Mouse (Mus musculus): ENCODE measurements around the gene Nrn1. TPM values are rescaled to one million over a fixed set of nuclear protein-coding genes. Genes with fewer than 3 reads are reported as not detected.
A peak's percentile ranks its signal among the peaks of the same experiment; 100 is the strongest.

Nrn1 gene
- total and polyA plus RNA-seq, 2 experiments, result 213 to 292 TPM

GRCm38 (mm10) chr13:36722309-36722708 lies 12.6 kb downstream of the Nrn1 start:
- H3K27me3 ChIP-seq (ENCODE audit: control insufficient read depth, insufficient read depth, low read length), result no peaks in the 10 kb centered on the region; the same call in 1 of the 2 replicates
- H3K27ac ChIP-seq (replicated peaks; ENCODE audit: insufficient read depth, low read depth, low read length), result peak overlapping the region; percentile 8; the same call in 1 of the 2 replicates
- peak; percentile 60 for DNase-seq (ENCODE audit: extremely low read depth, low read depth, low spot score)
- TF ChIP-seq POLR2A (IDR thresholded peaks at IDR 0.05; ENCODE audit: extremely low read depth, insufficient read depth, low read length), result no peak
- TF ChIP-seq CTCF (IDR thresholded peaks at IDR 0.05; ENCODE audit: low read depth, low read length), result no peak
- no peak overlapping the region for H3K4me3 ChIP-seq (ENCODE audit: insufficient read depth, low read depth, low read length)
- no peaks in the 10 kb centered on the region; the same call in 1 of the 2 replicates for H3K36me3 ChIP-seq (ENCODE audit: control insufficient read depth, insufficient read depth, low read length)
- H3K9ac ChIP-seq (ENCODE audit: low read depth, low read length), result peak overlapping the region; percentile 43; the same call in 1 of the 2 replicates
- H3K4me1 ChIP-seq (ENCODE audit: control insufficient read depth, insufficient read depth, low read length), result peaks cover 10% of the 10 kb centered on the region
- H3K79me2 ChIP-seq (ENCODE audit: control insufficient read depth, insufficient read depth, low read length), result no peaks in the 10 kb centered on the region

DNA sequence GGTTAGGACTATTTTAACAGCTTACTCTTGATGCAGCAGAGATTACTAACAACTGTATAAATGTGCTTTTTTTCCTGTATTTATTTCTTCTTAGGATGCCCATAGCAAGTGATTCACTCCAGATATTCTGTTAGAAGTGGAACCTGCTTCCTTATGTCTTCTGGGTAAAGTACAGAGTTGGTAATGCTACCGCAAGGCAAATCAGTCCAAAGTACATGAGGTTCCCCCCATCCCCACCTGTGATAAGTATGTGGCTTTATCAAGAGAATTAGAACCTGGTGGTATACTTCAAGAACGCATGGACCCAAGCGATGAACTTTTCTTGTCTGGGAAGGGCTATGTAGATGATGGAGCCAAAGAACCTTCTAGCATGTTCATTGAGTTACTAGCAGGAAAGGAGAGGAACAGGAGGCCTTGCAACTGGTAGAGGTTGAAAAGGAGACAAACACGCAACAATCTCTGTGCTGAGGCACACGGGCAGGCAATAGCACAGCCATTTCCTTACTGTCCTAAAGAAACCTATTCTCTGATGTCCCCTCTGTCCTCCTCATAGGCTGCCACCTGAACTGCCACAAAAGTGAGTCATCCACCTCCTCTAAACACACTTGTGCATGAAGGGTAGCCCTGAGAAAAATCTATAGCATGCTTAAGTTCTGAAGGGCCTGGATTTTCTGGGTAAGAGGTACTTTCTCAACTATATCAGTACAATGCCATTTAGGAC lies 14.5 kb downstream of the Nrn1 start:
- no peak overlapping the region for H3K4me3 ChIP-seq (ENCODE audit: insufficient read depth, low read depth, low read length)
- WGBS, result 96% methylated on average over 5 of the region's 5 CpGs
- no peaks in the 10 kb centered on the region for H3K36me3 ChIP-seq (ENCODE audit: control insufficient read depth, insufficient read depth, low read length)
- H3K4me1 ChIP-seq (ENCODE audit: control insufficient read depth, insufficient read depth, low read length), result peaks cover 10% of the 10 kb centered on the region
- H3K9ac ChIP-seq (ENCODE audit: low read depth, low read length), result no peak overlapping the region
- TF ChIP-seq POLR2A (IDR thresholded peaks at IDR 0.05; ENCODE audit: extremely low read depth, insufficient read depth, low read length) (no peak), CTCF (IDR thresholded peaks at IDR 0.05; ENCODE audit: low read depth, low read length) (no peak)
- H3K27me3 ChIP-seq (ENCODE audit: control insufficient read depth, insufficient read depth, low read length), result no peaks in the 10 kb centered on the region; the same call in 1 of the 2 replicates
- no peaks in the 10 kb centered on the region for H3K79me2 ChIP-seq (ENCODE audit: control insufficient read depth, insufficient read depth, low read length)
- H3K27ac ChIP-seq (replicated peaks; ENCODE audit: insufficient read depth, low read depth, low read length), result no peak overlapping the region
- no peak for DNase-seq (ENCODE audit: extremely low read depth, low read depth, low spot score)

DNA sequence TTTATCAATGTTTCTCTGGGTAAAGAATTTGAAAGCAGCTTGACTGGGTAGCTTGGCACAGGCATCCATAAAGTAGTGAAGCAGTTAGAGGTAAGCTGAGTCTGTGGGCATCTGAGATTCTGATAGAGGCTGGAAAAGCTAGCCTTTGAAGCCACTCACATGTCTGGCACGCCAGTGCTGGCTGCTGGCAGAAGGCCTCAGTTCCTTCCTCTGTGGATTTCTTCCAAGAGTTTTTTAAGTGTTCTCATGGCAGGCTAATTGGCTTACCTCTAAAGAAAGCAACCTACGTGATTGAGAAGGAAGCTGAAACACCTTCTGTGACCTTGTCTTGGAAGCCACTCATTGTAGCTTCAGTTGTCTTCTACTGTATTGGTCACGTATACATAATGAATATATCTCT lies 17.6 kb downstream of the Nrn1 start:
- 49% methylated on average over 3 of the region's 3 CpGs for WGBS
- no peaks in the 10 kb centered on the region for H3K79me2 ChIP-seq (ENCODE audit: control insufficient read depth, insufficient read depth, low read length)
- no peak overlapping the region for H3K27ac ChIP-seq (replicated peaks; ENCODE audit: insufficient read depth, low read depth, low read length)
- peaks cover 12% of the 10 kb centered on the region; the same call in 1 of the 2 replicates for H3K4me1 ChIP-seq (ENCODE audit: control insufficient read depth, insufficient read depth, low read length)
- no peaks in the 10 kb centered on the region for H3K36me3 ChIP-seq (ENCODE audit: control insufficient read depth, insufficient read depth, low read length)
- no peak overlapping the region for H3K9ac ChIP-seq (ENCODE audit: low read depth, low read length)
- DNase-seq (ENCODE audit: extremely low read depth, low read depth, low spot score), result peak; percentile 48
- TF ChIP-seq CTCF (IDR thresholded peaks at IDR 0.05; ENCODE audit: low read depth, low read length) (no peak), POLR2A (IDR thresholded peaks at IDR 0.05; ENCODE audit: extremely low read depth, insufficient read depth, low read length) (no peak)
- no peak overlapping the region for H3K4me3 ChIP-seq (ENCODE audit: insufficient read depth, low read depth, low read length)
- H3K27me3 ChIP-seq (ENCODE audit: control insufficient read depth, insufficient read depth, low read length), result no peaks in the 10 kb centered on the region

GRCm38 (mm10) chr13:36716708-36717107 lies 18.2 kb downstream of the Nrn1 start:
- H3K79me2 ChIP-seq (ENCODE audit: control insufficient read depth, insufficient read depth, low read length), result no peaks in the 10 kb centered on the region
- peaks cover 14% of the 10 kb centered on the region; the same call in 1 of the 2 replicates for H3K4me1 ChIP-seq (ENCODE audit: control insufficient read depth, insufficient read depth, low read length)
- 73% methylated on average over 2 of the region's 2 CpGs for WGBS
- H3K27me3 ChIP-seq (ENCODE audit: control insufficient read depth, insufficient read depth, low read length), result no peaks in the 10 kb centered on the region
- TF ChIP-seq POLR2A (IDR thresholded peaks at IDR 0.05; ENCODE audit: extremely low read depth, insufficient read depth, low read length) (no peak), CTCF (IDR thresholded peaks at IDR 0.05; ENCODE audit: low read depth, low read length) (no peak)
- H3K4me3 ChIP-seq (ENCODE audit: insufficient read depth, low read depth, low read length), result no peak overlapping the region
- no peak for DNase-seq (ENCODE audit: extremely low read depth, low read depth, low spot score)
- H3K9ac ChIP-seq (ENCODE audit: low read depth, low read length), result no peak overlapping the region
- no peak overlapping the region for H3K27ac ChIP-seq (replicated peaks; ENCODE audit: insufficient read depth, low read depth, low read length)
- H3K36me3 ChIP-seq (ENCODE audit: control insufficient read depth, insufficient read depth, low read length), result no peaks in the 10 kb centered on the region

GRCm38 (mm10) chr13:36714101-36714500 lies 20.8 kb downstream of the Nrn1 start:
- TF ChIP-seq CTCF (IDR thresholded peaks at IDR 0.05; ENCODE audit: low read depth, low read length), result no peak
- no peak for TF ChIP-seq POLR2A (IDR thresholded peaks at IDR 0.05; ENCODE audit: extremely low read depth, insufficient read depth, low read length)
- Histone ChIP-seq H3K4me1 (ENCODE audit: control insufficient read depth, insufficient read depth, low read length) (peaks cover 14% of the 10 kb centered on the region; the same call in 1 of the 2 replicates), H3K27me3 (ENCODE audit: control insufficient read depth, insufficient read depth, low read length) (no peaks in the 10 kb centered on the region), H3K9ac (ENCODE audit: low read depth, low read length) (no peak overlapping the region), H3K36me3 (ENCODE audit: control insufficient read depth, insufficient read depth, low read length) (no peaks in the 10 kb centered on the region), H3K79me2 (ENCODE audit: control insufficient read depth, insufficient read depth, low read length) (no peaks in the 10 kb centered on the region), H3K4me3 (ENCODE audit: insufficient read depth, low read depth, low read length) (no peak overlapping the region), H3K27ac (replicated peaks; ENCODE audit: insufficient read depth, low read depth, low read length) (no peak overlapping the region)
- WGBS, result 24% methylated on average over 2 of the region's 2 CpGs
- DNase-seq (ENCODE audit: extremely low read depth, low read depth, low spot score), result peak; percentile 92

GRCm38 (mm10) chr13:36707088-36707690 lies 27.7 kb downstream of the Nrn1 start:
- Histone ChIP-seq H3K4me3 (ENCODE audit: insufficient read depth, low read depth, low read length) (no peak overlapping the region), H3K27ac (replicated peaks; ENCODE audit: insufficient read depth, low read depth, low read length) (no peak overlapping the region), H3K9ac (ENCODE audit: low read depth, low read length) (no peak overlapping the region), H3K27me3 (ENCODE audit: control insufficient read depth, insufficient read depth, low read length) (no peaks in the 10 kb centered on the region), H3K4me1 (ENCODE audit: control insufficient read depth, insufficient read depth, low read length) (peaks cover 2% of the 10 kb centered on the region; the same call in 1 of the 2 replicates), H3K36me3 (ENCODE audit: control insufficient read depth, insufficient read depth, low read length) (no peaks in the 10 kb centered on the region), H3K79me2 (ENCODE audit: control insufficient read depth, insufficient read depth, low read length) (no peaks in the 10 kb centered on the region)
- no peak for TF ChIP-seq CTCF (IDR thresholded peaks at IDR 0.05; ENCODE audit: low read depth, low read length)
- TF ChIP-seq POLR2A (IDR thresholded peaks at IDR 0.05; ENCODE audit: extremely low read depth, insufficient read depth, low read length), result no peak
- DNase-seq (ENCODE audit: extremely low read depth, low read depth, low spot score), result no peak
- WGBS, result 74% methylated on average over 3 of the region's 3 CpGs

All from liver, adult 2 months (tissue).